Mouse (Mus musculus) G1E-ER4 (cell line): ENCODE measurements around the gene Hs3st3b1. TPM values are rescaled to one million over a fixed set of nuclear protein-coding genes. Genes with fewer than 3 reads are reported as not detected.

ENCODE experiments used
- GATA1 ChIP-seq: IDR thresholded peaks from one replicate; pipeline ENCODE4 v1.8.0; 2012; ENCODE audit warnings: low read length, inconsistent platforms
- polyA plus RNA-seq: library from polyadenylated mRNA; stranded (reverse); fragments of >175 nt; gene quantifications from 2 replicates; pipeline ENCODE4 v1.2.3, GENCODE M21; 2012

The Hs3st3b1 gene
- polyA plus RNA-seq, 1 experiment: not detected

- TF ChIP-seq GATA1: no peak
Observed at GRCm38 (mm10) chr11:63909961-63910360, 12.1 kb downstream of the Hs3st3b1 start.

DNA sequence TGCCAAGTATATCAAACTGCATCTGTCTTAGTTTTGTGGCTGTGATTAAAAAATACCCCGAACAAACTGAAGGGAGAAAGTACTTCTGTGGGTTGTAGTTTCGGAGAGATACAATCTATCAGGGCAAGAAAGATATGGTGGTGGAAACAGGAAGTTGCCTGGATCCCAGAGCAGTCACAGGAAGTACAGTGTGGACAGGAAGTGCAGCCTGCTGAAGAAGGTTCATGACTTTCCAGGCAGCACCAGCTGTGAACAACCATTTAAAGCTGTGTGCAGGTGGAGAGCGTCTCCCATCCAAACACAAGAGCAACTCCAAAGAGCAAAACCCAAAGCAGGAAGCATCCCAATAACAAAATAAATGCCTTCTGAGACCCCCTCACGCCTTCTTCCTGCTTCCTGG, 13.6 kb downstream of the Hs3st3b1 start:
- peak; percentile 34 for TF ChIP-seq GATA1

GRCm38 (mm10) chr11:63906552-63907353, 15.3 kb downstream of the Hs3st3b1 start:
- TF ChIP-seq GATA1: no peak

DNA sequence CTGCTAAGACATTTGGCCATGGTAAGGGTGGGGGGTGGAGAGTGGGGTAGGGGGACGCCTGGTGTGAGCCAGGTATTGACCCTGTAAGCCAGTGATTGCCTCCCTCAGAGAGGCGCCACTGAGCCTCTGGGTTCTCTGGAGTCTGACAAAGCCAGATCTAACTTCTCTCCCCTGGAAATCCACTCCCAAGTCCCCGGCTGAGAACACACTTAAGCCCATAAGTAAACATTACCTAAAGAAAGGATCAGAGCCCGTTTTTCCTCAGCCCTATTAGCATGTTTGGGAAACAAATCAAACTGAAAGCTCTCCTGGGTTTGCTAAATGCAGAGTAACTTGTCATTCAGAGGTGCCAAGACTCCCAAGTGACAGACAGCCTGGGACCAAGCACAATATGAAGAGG, 17.3 kb downstream of the Hs3st3b1 start:
- TF ChIP-seq GATA1: no peak

- no peak for TF ChIP-seq GATA1
Observed at GRCm38 (mm10) chr11:63898509-63899168, 23.5 kb downstream of the Hs3st3b1 start.

DNA sequence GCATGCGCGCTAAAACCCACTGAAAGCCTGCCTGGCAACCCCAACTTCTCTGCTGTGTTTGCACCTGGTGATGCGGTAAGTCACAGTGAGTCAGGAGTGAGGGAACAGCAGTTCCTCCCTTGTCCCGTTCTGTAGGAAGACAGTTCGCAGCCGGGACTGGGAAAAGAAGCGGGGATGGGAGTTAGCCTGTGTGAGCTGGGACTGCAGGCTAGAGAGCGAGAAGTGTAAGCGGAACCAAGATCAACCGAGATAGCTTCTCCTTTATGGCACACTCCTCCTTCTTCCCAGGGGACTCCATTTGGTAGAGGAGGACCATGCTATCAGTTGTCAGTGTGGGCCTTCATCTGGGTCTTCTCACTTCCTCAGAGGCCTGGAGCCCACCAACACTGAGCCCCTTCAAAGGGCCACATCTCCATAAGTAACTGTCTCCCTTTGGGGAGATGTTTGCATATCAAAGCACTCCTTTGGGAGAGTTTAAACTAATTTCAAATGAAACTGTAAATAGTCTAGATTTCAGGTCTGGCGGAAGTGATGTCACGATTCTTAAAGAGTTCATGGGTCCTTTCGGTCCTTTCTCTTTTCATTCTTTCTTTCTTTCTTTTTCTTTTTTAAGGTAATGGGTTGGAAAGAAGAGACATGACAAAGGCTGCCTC, 24.1 kb downstream of the Hs3st3b1 start:
- TF ChIP-seq GATA1: no peak

GRCm38 (mm10) chr11:63897011-63897410, 25.1 kb downstream of the Hs3st3b1 start:
- TF ChIP-seq GATA1: no peak

DNA sequence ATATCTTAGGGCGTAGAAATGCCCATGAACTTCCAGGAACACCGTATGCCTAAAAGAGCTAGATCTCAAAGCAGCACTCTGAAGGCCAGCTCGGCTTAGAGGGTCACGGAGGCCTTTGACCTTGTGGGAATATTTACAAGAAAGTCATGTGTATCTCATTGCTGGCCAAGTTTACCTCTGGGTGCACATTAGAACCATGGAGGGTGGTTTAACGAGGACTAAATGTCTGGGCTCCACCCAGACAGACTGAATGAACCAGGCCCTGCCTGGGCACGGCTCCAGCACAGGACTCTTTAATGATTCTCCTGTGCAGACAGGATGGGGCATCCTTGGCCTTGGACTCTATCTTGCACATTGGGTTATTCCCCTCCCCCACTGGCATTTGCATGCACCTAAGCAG, 27.9 kb downstream of the Hs3st3b1 start:
- no peak for TF ChIP-seq GATA1

DNA sequence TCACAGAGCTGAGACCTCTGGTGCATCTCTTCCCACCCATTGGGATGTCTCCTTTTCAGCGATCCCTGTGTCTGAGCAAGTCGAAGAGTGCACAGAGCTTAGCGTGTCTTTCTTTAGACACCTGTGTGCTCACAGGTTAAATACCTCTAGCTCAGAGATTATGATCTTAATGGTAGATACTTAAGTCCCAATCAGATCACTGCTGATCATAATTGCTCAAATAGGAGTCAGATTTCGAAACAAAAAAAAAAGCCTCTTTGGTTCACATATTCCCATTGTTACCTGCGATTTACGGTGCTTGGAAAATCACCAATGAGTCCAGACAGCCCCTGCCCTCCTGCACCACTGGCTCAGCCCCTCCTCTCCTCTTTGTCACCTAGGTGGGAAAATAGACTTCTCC, 28.5 kb downstream of the Hs3st3b1 start:
- no peak for TF ChIP-seq GATA1

GRCm38 (mm10) chr11:63891479-63892020, 30.5 kb downstream of the Hs3st3b1 start:
- TF ChIP-seq GATA1: no peak

DNA sequence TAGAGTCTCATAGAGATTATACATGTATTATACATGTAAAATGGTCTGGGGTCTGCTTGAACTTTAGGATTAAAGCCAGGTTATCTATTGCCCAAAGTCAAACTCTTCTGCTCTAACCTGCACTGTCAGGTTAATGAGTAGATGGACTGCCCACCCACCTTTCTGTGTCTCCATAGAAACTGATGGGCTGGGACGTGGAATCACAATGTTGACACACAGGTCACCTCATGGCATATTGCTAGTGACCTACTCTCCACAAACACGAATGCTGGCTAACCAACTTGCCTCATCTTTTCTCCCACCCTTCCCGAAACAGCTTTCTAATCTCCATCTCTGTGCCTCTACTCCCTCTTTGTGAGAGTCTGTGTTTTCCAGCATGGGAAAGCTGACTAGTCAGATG, 38.7 kb downstream of the Hs3st3b1 start:
- no peak for TF ChIP-seq GATA1

- no peak for TF ChIP-seq GATA1
Observed at GRCm38 (mm10) chr11:63880296-63880695, 41.8 kb downstream of the Hs3st3b1 start.

- no peak for TF ChIP-seq GATA1
Observed at GRCm38 (mm10) chr11:63879261-63879660, 42.8 kb downstream of the Hs3st3b1 start.

DNA sequence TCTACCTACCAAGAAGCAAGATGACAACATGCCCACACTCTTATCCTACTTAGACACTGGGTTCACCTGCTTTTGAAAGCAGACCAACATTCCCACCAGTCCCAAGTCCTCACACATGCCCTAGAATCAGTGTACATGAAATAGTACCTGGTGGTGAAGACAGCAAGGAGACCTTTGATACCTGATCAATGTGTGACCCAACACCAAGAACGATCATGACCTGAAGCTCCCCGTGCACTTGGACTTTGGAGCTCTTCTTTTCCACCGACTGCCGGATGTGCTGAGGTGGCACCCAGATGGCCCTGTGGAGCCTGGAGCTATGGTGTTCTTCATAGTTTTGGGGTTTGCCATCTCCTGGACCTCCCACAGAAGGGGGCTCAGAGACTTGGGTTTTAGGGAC, 43.5 kb downstream of the Hs3st3b1 start:
- TF ChIP-seq GATA1: no peak

- TF ChIP-seq GATA1: no peak
Observed at GRCm38 (mm10) chr11:63862746-63863145, 59.3 kb downstream of the Hs3st3b1 start.

DNA sequence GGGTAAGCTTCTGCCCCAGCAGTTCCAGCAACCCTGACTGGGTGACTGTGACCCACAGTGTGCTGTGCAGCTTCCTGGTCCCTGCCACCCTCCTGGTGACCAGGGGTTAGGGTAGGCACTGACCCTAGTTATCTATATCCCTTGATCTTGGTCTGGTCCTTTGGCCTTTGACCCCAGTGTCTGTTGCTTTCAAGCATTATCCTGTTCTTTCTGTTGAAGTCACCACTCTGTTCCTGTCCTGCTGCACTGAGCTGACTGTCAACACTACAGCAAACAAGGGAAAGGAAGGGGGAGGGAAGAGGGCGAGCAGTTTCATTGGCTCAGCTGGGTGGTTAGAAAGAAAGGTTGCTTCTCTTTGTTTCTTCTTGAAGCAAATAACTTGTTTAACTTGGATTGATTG, 60.1 kb downstream of the Hs3st3b1 start:
- no peak for TF ChIP-seq GATA1
